Mouse (Mus musculus) forebrain, embryonic 14.5 days (tissue): ENCODE measurements around the gene Rin2. TPM values are rescaled to one million over a fixed set of nuclear protein-coding genes. Genes with fewer than 3 reads are reported as not detected.

ENCODE experiments used
- ATAC-seq: fragments of 200-750 bp; cut with Nextera tagmentation; 2 replicates; pipeline ENCODE4 v1.8.0; 2017; ENCODE audit warnings: mild to moderate bottlenecking, moderate library complexity
- DNase-seq: peaks from one replicate; pipeline ENCODE4 v3.0.0-alpha.2; 2015; ENCODE audit warnings: low spot score
- H3K27ac ChIP-seq: fragments of 300-500 bp; sonication (generic); 2 replicates; pipeline ENCODE4 v1.5.1; 2014; ENCODE audit warnings: low read depth, mild to moderate bottlenecking, control low read depth, low read length, moderate library complexity
- H3K27me3 ChIP-seq: fragments of 300-500 bp; sonication (generic); replicated peaks from 2 replicates; pipeline ENCODE4 v1.6.1; 2014; ENCODE audit warnings: low read length, control low read depth, mixed read lengths; ENCODE audit not compliant: control insufficient read depth, insufficient read depth
- H3K36me3 ChIP-seq: fragments of 300-500 bp; sonication (generic); 2 replicates; pipeline ENCODE4 v1.6.1; 2014; ENCODE audit warnings: low read length, control low read depth; ENCODE audit not compliant: control insufficient read depth, insufficient read depth
- H3K4me1 ChIP-seq: fragments of 300-500 bp; sonication (generic); 2 replicates; pipeline ENCODE4 v1.6.1; 2014; ENCODE audit warnings: antibody characterized with exemption, low read length, control low read depth; ENCODE audit not compliant: control insufficient read depth, insufficient read depth
- H3K4me2 ChIP-seq: fragments of 300-500 bp; sonication (generic); 2 replicates; pipeline ENCODE4 v1.6.1; 2014; ENCODE audit warnings: mild to moderate bottlenecking, control low read depth, low read length
- H3K4me3 ChIP-seq: fragments of 300-500 bp; sonication (generic); 2 replicates; pipeline ENCODE4 v1.5.1; 2014; ENCODE audit warnings: low read depth, low read length, control low read depth
- H3K9ac ChIP-seq: fragments of 300-500 bp; sonication (generic); 2 replicates; pipeline ENCODE4 v1.6.1; 2014; ENCODE audit warnings: mild to moderate bottlenecking, low read length, control low read depth, moderate library complexity
- H3K9me3 ChIP-seq: fragments of 300-500 bp; sonication (generic); replicated peaks from 2 replicates; pipeline ENCODE4 v1.6.1; 2016; ENCODE audit warnings: low read length, control low read depth, mixed read lengths; ENCODE audit not compliant: control insufficient read depth
- WGBS: fragments of 180-500 bp; shearing (Covaris S2); extraction: QIAGEN DNeasy Blood & Tissue Kit; methylation state at CpG from one replicate; pipeline ENCODE4 v1.1.7; 2014; 5-methylcytosine and 5-hydroxymethylcytosine counted together
- polyA plus RNA-seq: library from polyadenylated mRNA; unstranded; fragments of >200 nt; fragmentation: Nextera tagmentation; extraction: Ambion mirVana; gene quantifications from 2 replicates; pipeline ENCODE4 v1.2.1, GENCODE M21; 2014

Rin2 gene
- 9.0 and 11.1 TPM in 2 replicates for polyA plus RNA-seq

- Histone ChIP-seq H3K4me1 (peaks cover 8% of the 10 kb centered on the region; the same call in 1 of the 2 replicates), H3K9me3 (no peaks in the 10 kb centered on the region), H3K36me3 (no peaks in the 10 kb centered on the region), H3K9ac (peak within 1 kb of the TSS; percentile 71), H3K27ac (0 out of 2 replicates have a peak within 1 kb of the TSS, but pooled peaks have one; percentile 27), H3K4me2 (peak within 1 kb of the TSS; percentile 89), H3K27me3 (no peaks in the 10 kb centered on the region), H3K4me3 (peak within 1 kb of the TSS; percentile 57)
- ATAC-seq (peak; percentile 89), DNase-seq (peak; percentile 80)
- under 1% methylated on average over 33 of the region's 33 CpGs for WGBS
Measured at GRCm38 (mm10) chr2:145675142-145675755, at the start of gene Rin2. Rin2 (plus strand) TSS chr2:145675215.

- H3K27me3 ChIP-seq, result no peaks in the 10 kb centered on the region
- H3K27ac ChIP-seq, result no peak overlapping the region
- H3K4me3 ChIP-seq, result no peak overlapping the region
- DNase-seq (peak; percentile 56), ATAC-seq (peak; percentile 34; the same call in 1 of the 2 replicates)
- no peak overlapping the region for H3K4me2 ChIP-seq
- H3K36me3 ChIP-seq, result no peaks in the 10 kb centered on the region
- no peaks in the 10 kb centered on the region for H3K4me1 ChIP-seq
- 59% methylated on average over 6 of the region's 6 CpGs for WGBS
- no peak overlapping the region for H3K9ac ChIP-seq
- no peaks in the 10 kb centered on the region for H3K9me3 ChIP-seq
Measured at GRCm38 (mm10) chr2:145631123-145631798, 43.8 kb upstream of the Rin2 start.

- no peak overlapping the region for H3K4me2 ChIP-seq
- H3K9ac ChIP-seq, result no peak overlapping the region
- peak; percentile 67 for ATAC-seq
- no peaks in the 10 kb centered on the region for H3K9me3 ChIP-seq
- H3K4me3 ChIP-seq, result no peak overlapping the region
- H3K36me3 ChIP-seq, result no peaks in the 10 kb centered on the region
- WGBS, result 28% methylated on average over 4 of the region's 4 CpGs
- no peak overlapping the region for H3K27ac ChIP-seq
- H3K4me1 ChIP-seq, result no peaks in the 10 kb centered on the region
- DNase-seq, result peak; percentile 49
- H3K27me3 ChIP-seq, result no peaks in the 10 kb centered on the region
Measured at GRCm38 (mm10) chr2:145631799-145632174, 43.2 kb upstream of the Rin2 start.

DNA sequence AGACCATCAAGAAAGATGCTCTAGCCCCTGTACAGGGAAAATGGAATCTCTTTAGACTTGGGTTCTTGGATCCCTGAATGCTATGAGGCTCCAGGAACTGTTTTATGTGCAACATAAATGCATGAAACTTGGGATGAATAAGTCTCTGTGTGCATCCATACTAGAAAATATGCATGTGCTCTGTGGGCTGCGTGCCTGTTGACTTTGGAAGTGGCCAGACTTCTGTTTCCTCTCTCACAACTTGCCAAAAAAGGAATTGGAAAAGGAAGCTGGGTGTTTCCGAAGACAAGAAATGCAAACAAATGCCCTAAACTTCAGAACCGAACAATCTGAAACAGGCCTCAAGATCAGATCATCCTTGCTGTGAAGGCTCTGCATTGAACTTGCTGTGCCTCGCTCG, 41.2 kb upstream of the Rin2 start:
- ATAC-seq (no peak), DNase-seq (no peak)
- Histone ChIP-seq H3K9me3 (no peaks in the 10 kb centered on the region), H3K36me3 (no peaks in the 10 kb centered on the region), H3K4me1 (no peaks in the 10 kb centered on the region), H3K27ac (no peak overlapping the region), H3K4me2 (no peak overlapping the region), H3K27me3 (no peaks in the 10 kb centered on the region), H3K4me3 (no peak overlapping the region), H3K9ac (no peak overlapping the region)
- 81% methylated on average over 5 of the region's 5 CpGs for WGBS

GRCm38 (mm10) chr2:145640255-145640984, 34.6 kb upstream of the Rin2 start:
- 82% methylated on average over 21 of the region's 21 CpGs for WGBS
- DNase-seq, result no peak

DNA sequence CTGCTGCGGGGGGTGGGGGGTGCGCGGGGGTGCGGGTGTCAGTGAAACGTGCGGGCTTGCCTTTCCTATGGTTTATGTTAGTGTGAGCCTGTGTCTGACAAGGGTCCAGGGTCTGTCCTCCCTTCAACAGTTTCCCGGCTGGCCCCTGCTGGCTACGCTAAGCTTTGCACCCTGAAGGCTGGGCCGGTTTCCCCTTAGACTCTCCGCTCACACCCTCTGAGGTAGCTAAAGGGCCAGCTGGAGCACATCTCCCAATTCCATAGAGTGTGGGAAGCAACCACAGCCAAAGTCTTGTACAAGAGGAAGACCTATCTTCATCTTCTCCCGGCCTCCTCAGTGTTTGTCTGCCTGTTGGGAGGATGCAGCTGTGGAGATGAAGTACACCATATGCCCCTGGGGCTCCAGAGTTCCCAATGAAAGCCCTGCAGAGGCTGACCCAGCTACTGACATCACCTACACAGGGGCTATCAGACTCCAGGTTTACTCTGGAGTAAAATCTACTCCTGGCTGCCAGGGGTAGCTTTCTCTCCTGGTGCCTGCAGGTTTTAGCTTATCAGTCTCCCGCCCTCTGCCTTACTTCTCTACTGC, 19.5 kb upstream of the Rin2 start:
- DNase-seq (no peak), ATAC-seq (no peak)
- Histone ChIP-seq H3K9me3 (no peaks in the 10 kb centered on the region), H3K4me2 (no peak overlapping the region), H3K9ac (no peak overlapping the region), H3K36me3 (no peaks in the 10 kb centered on the region), H3K27ac (no peak overlapping the region), H3K4me3 (no peak overlapping the region), H3K4me1 (no peaks in the 10 kb centered on the region), H3K27me3 (no peaks in the 10 kb centered on the region)
- 44% methylated on average over 12 of the region's 12 CpGs for WGBS

More at GRCm38 (mm10) chr2:145640255-145640984, 34.6 kb upstream of the Rin2 start:
- Histone ChIP-seq H3K4me2 (no peak overlapping the region), H3K27me3 (no peaks in the 10 kb centered on the region), H3K9me3 (no peaks in the 10 kb centered on the region), H3K4me3 (no peak overlapping the region), H3K9ac (no peak overlapping the region), H3K27ac (no peak overlapping the region), H3K4me1 (no peaks in the 10 kb centered on the region), H3K36me3 (no peaks in the 10 kb centered on the region)
- ATAC-seq, result no peak

DNA sequence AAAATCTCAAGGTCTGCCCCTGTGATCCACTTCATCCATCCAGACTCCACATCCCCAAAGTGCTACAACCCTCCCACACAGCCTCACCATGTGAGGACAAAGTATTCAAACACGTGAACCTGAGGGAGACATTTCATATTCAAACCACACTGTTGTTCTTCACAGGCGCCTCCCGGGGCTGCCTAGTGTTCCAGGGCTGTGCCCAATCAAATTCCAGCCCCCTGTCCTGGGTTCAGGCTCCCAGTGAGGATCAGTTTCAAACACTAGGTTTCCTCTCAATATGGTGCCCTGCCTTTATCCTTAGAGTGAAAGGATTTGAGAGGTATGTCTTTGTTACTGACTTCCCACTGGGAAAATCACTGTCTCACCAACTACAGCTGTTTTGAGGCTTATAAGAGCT, 18.9 kb upstream of the Rin2 start:
- no peak overlapping the region for H3K4me2 ChIP-seq
- no peaks in the 10 kb centered on the region for H3K27me3 ChIP-seq
- no peak overlapping the region for H3K27ac ChIP-seq
- H3K9ac ChIP-seq, result no peak overlapping the region
- no peaks in the 10 kb centered on the region for H3K9me3 ChIP-seq
- WGBS, result 37% methylated on average over 3 of the region's 3 CpGs
- H3K36me3 ChIP-seq, result no peaks in the 10 kb centered on the region
- no peak for DNase-seq
- no peaks in the 10 kb centered on the region for H3K4me1 ChIP-seq
- no peak overlapping the region for H3K4me3 ChIP-seq
- ATAC-seq, result no peak

- no peak for ATAC-seq
- H3K9ac ChIP-seq, result no peak overlapping the region
- DNase-seq, result no peak
- no peaks in the 10 kb centered on the region for H3K9me3 ChIP-seq
- WGBS, result 57% methylated on average over 1 of the region's 1 CpGs
- no peaks in the 10 kb centered on the region for H3K27me3 ChIP-seq
- no peaks in the 10 kb centered on the region for H3K36me3 ChIP-seq
- H3K4me2 ChIP-seq, result no peak overlapping the region
- H3K4me1 ChIP-seq, result no peaks in the 10 kb centered on the region
- H3K4me3 ChIP-seq, result no peak overlapping the region
- no peak overlapping the region for H3K27ac ChIP-seq
Measured at GRCm38 (mm10) chr2:145656716-145657115, 18.3 kb upstream of the Rin2 start.
